Mouse (Mus musculus): Measurements from ENCODE around the gene Etv3. TPM values are rescaled to one million over a fixed set of nuclear protein-coding genes. Genes with fewer than 3 reads are reported as not detected.
"Not testable (repeated sequence)": the region's sequence is repeated elsewhere in the genome, so short reads cannot be mapped to it uniquely, and the experiment has no call there.

Etv3 gene
- total RNA-seq, 2 experiments from 2014 or later = 14.7 to 15.7 TPM

- intact Hi-C loops (cut with DNase I) = no loop called here
- DNase-seq (ENCODE audit: extremely low spot score in 1 of 2, low spot score in 2 of 2) = no peak
These were observed 21.1 kb downstream of the Etv3 start for GRCm38 (mm10) chr3:87546291-87546721.

- intact Hi-C loops (cut with DNase I) = no loop called here
- DNase-seq (ENCODE audit: extremely low spot score in 1 of 2, low spot score in 2 of 2) = no peak
These were observed 24.7 kb downstream of the Etv3 start for GRCm38 (mm10) chr3:87549908-87550307.

DNA sequence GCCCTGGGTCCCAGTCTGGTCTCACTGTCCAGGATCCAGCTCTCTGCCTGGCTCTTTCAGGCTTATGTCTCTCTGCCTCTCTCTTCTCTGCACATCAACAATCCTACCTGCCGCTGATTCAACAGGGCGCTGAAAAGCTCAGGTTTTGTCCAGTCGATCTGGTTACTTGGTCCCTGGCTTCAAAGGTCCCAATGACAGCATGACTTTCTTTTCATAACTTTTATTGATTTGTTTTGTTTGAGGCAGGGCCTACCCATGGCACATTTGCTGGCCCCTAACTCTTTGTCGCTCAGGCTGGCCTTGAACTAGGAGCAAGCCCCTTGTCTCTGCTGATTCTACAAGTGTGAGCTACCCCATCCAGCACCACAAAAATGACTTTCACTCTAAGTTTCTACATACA is 27.1 kb downstream of the Etv3 start:
- intact Hi-C loops (cut with DNase I) = no loop called here
- no peak for DNase-seq (ENCODE audit: extremely low spot score in 1 of 2, low spot score in 2 of 2)

- intact Hi-C loops (cut with DNase I) = no loop called here
- no peak for DNase-seq (ENCODE audit: extremely low spot score in 1 of 2, low spot score in 2 of 2)
These were observed 28.2 kb downstream of the Etv3 start for GRCm38 (mm10) chr3:87553196-87553935.

DNA sequence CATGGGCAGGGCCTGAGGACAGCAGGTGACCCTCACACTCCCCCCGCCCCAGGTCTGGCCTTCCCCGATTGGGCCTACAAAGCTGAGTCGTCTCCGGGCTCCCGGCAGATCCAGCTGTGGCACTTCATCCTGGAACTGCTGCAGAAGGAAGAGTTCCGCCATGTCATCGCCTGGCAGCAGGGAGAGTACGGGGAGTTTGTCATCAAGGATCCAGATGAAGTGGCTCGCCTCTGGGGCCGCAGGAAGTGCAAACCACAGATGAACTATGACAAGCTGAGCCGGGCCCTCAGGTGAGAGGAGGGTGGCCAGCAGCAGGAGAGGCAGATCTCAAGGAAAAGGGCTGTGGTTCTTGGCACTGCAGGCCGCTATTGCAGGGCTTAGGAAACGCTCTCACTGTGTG is 29.7 kb downstream of the Etv3 start:
- intact Hi-C loops (cut with DNase I); DNase-seq (ENCODE audit: extremely low spot score in 1 of 2, low spot score in 2 of 2): not testable (repeated sequence)

DNA sequence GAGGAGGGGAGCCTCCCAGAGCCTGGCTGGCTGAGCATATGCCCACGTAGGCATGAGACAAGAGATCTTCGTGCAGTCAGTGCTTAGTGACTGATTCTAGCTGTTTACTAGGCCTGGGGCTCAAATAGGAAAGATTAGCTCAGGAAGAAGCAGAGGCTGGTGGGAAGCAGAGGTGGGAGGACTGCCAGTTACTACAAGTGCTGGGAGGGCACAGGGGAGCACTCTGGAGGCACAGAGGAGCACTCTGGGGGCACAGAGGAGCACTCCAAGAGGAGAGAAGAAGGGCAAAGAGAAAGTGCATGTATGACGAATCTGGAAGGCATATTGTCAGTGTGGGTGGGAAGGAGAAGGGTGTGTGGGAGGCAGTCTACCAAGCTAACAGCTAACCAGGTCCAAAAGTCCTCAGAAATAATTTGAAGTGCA is 30.9 kb downstream of the Etv3 start:
- intact Hi-C loops (cut with DNase I) = no loop called here
- DNase-seq (ENCODE audit: extremely low spot score in 1 of 2, low spot score in 2 of 2) = no peak

GRCm38 (mm10) chr3:87556668-87557278 is 31.6 kb downstream of the Etv3 start:
- intact Hi-C loops (cut with DNase I) = no loop called here
- DNase-seq (ENCODE audit: extremely low spot score in 1 of 2, low spot score in 2 of 2) = no peak

DNA sequence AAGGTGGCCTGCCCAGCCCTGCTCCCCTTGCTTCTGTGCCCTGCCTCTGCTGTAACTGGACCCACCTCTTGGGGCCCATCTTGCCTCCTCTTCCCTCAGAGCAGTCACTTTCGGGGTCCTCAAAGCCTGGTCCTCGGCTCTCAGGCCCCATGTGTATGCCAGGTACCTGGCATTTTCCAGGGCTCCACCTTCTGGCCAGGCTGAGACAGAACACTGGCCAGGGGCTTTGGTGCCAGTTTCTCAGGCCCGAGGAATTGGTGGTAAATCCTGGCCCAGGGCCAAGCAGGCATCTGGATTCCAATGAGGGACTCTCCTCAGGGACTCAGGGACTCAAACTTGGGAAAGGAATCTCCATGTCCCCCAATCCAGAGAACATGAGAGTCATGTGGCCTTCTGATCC is 34.9 kb downstream of the Etv3 start:
- intact Hi-C loops (cut with DNase I) = loop anchor here (5.0 to 10.0 kb wide), 4 partner anchors 33 to 528 kb away; partner anchors contain the start of gene Etv3
- no peak for DNase-seq (ENCODE audit: extremely low spot score in 1 of 2, low spot score in 2 of 2)

GRCm38 (mm10) chr3:87561434-87561833 is 36.2 kb downstream of the Etv3 start:
- no peak for DNase-seq (ENCODE audit: extremely low spot score in 1 of 2, low spot score in 2 of 2)
- intact Hi-C loops (cut with DNase I) = loop anchor here (5.0 to 10.0 kb wide), 4 partner anchors 34 to 529 kb away; partner anchors contain the start of gene Etv3

- peak; percentile 79 to 81 for DNase-seq (ENCODE audit: extremely low spot score in 1 of 2, low spot score in 2 of 2)
- intact Hi-C loops (cut with DNase I) = loop anchor here (5.0 to 10.0 kb wide), 4 partner anchors 35 to 530 kb away; partner anchors contain the start of gene Etv3
These were observed 37.2 kb downstream of the Etv3 start for GRCm38 (mm10) chr3:87562370-87562769.

- DNase-seq (ENCODE audit: extremely low spot score in 1 of 2, low spot score in 2 of 2) = no peak
- intact Hi-C loops (cut with DNase I) = loop anchor here (1.0 to 10.0 kb wide), 5 partner anchors 36 to 531 kb away; partner anchors contain the start of gene Etv3
These were observed 38.3 kb downstream of the Etv3 start for GRCm38 (mm10) chr3:87563466-87563865.

- intact Hi-C loops (cut with DNase I) = loop anchor here (10.0 kb wide), 2 partner anchors 241 to 321 kb away; no protein-coding TSS in a partner anchor
- no peak for DNase-seq (ENCODE audit: extremely low spot score in 1 of 2, low spot score in 2 of 2)
These were observed 40.4 kb downstream of the Etv3 start for GRCm38 (mm10) chr3:87565623-87566022.

DNA sequence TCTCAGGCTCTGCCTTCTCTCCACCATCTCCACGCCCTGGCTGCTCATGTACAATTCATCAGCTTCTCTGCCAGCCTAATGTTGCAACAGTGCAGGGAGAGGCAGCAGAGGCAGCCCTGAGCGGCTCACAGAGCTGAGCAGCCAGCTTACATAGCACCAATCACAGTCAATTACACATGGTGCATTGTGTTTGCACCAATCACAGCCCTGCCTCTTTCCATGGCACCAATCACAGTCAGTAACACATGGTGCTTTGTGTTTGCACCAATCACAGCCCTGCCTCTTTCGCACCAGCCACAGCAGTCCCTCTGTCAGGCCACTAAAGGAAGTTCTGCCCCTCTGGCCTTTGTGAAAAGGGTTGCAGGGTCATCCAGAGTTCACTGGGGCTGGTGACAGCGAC is 40.9 kb downstream of the Etv3 start:
- peak; percentile 79 to 92 for DNase-seq (ENCODE audit: extremely low spot score in 1 of 2, low spot score in 2 of 2)
- intact Hi-C loops (cut with DNase I) = loop anchor here (10.0 kb wide), 2 partner anchors 241 to 321 kb away; no protein-coding TSS in a partner anchor

GRCm38 (mm10) chr3:87567497-87567896 is 42.3 kb downstream of the Etv3 start:
- DNase-seq (ENCODE audit: extremely low spot score in 1 of 2, low spot score in 2 of 2) = no peak
- intact Hi-C loops (cut with DNase I) = loop anchor here (10.0 kb wide), 2 partner anchors 243 to 323 kb away; no protein-coding TSS in a partner anchor

DNA sequence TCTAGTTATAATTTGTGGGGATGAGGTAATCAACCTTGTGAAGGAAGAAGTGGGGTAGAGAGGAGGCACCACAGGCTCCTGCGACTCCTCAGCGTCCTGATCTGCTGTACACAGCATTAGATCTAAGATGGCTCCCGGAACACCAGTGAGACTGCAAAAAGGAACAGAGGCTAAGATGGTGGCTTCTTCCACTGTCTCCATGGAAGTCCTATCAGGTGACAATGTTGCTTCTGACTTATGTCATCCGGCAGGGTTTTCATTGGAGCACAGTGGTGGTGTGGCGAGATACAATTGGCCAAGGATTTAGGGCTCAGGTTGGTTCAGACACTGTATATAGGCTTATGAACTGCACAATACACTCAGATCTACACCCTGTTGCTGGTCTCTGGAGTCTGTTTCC is 43.5 kb downstream of the Etv3 start:
- DNase-seq (ENCODE audit: extremely low spot score in 1 of 2, low spot score in 2 of 2) = no peak
- intact Hi-C loops (cut with DNase I) = loop anchor here (10.0 kb wide), 2 partner anchors 244 to 324 kb away; no protein-coding TSS in a partner anchor

- intact Hi-C loops (cut with DNase I) = no loop called here
- DNase-seq (ENCODE audit: extremely low spot score in 1 of 2, low spot score in 2 of 2) = no peak
These were observed 50.6 kb downstream of the Etv3 start for GRCm38 (mm10) chr3:87575766-87576165.

DNA sequence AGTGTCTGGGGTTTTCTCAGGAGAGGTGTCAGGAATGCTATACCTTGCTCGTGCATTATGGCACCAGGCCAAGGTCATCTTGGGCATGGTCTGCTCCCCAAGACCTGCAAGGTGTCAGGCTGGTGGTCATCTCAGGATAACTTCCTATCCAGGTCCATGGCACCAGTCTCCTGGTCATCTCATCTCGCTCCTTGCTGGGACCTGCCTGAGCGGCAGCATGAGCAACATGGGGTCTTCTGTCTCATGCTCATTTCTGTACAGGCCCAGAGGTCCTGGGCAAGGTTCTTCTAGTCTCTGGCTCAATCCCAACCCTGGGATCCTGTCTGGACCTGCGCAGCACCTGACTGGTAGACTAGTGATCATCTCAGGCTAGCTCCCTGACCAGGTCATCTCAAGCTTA is 57.1 kb downstream of the Etv3 start:
- intact Hi-C loops (cut with DNase I) = no loop called here

More for the DNA sequence above, 57.1 kb downstream of the Etv3 start:
- DNase-seq (ENCODE audit: extremely low spot score in 1 of 2, low spot score in 2 of 2) = no peak

Data from left cerebral cortex, postnatal 10 days (tissue).